Mouse (Mus musculus) bone marrow, adult 2 months (tissue): ENCODE results near the gene Endou.

Experiments
- CTCF ChIP-seq: fragments of 200-500 bp; IDR thresholded peaks from 2 replicates; pipeline ENCODE4 v1.5.1; 2011; ENCODE audit warnings: low read length, control low read depth; ENCODE audit not compliant: control insufficient read depth, insufficient read depth
- POLR2A ChIP-seq: fragments of 200-500 bp; IDR thresholded peaks from 2 replicates; pipeline ENCODE4 v1.6.1; 2011; ENCODE audit warnings: low read depth, mild to moderate bottlenecking, control low read depth, low read length, borderline replicate concordance; ENCODE audit not compliant: control insufficient read depth

GRCm38 (mm10) chr15:97710906-97711305 lies 20.2 kb downstream of the Endou start:
- TF ChIP-seq CTCF: no peak
- TF ChIP-seq POLR2A: no peak
